13 mouse cellular contexts compared by ENCODE assay signal in the genomic region with DNA sequence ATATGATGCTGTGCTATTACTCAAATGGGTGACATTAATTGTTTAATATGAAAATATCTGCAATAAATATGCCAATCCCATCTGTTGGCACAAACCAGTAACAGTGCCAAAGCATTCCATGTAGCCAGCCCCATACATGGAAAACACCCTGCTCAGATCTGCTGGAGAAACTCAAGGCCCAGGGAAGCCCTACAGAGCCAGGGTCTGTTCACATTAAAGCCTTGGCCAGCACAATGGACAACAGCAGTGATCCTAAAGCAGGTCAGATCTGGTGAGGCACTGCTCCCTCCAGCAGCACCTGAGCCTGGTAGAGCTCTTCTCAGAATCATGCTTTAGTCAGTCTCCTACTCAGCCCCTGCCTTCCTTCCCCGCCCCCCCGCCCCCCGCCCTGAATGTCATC.
DNase-seq lines count a peak whose midpoint lies in the region.
"Had no signal": no experiment of that assay in that cellular context is flagged by ENCODE, and none has a peak within 500 bp of the region (broad histone marks: within the 10 kb centered on the region; RNA-seq: fewer than 3 reads in every experiment).

No protein-coding gene starts in this region.

- peak; percentile 89 for DNase-seq in brain, adult 2 months (ENCODE audit: low read depth, low spot score)
- DNase-seq in cerebellum, adult 11-12 months: peak; percentile 79
- DNase-seq in cerebellum, adult 9-10 months: peak; percentile 78
- DNase-seq in cerebellum, postnatal 25 days: peak; percentile 64 to 73
- no peak for DNase-seq in c-Kit-positive CD71-positive TER-119-positive erythroid progenitor cells, embryonic 14.5 days (ENCODE audit: low spot score)
- no peak for DNase-seq in lung, postnatal 10 days
- DNase-seq in ovary, postnatal 14 days (ENCODE audit: low spot score): no peak
- DNase-seq: adrenal gland, postnatal 14 days; embryo, embryonic 11 days; gastrocnemius, adult 2 months; gastrocnemius, postnatal 25 days; heart, postnatal 10 days; kidney, adult 11 months had no signal

Comparison
In these comparisons a context has a peak if more than half of its experiments do, and no peak if none do; other contexts are left out.
1. DNase-seq: peak in brain, adult 2 months (single experiment), cerebellum, adult 11-12 months (single experiment), cerebellum, adult 9-10 months (single experiment) and cerebellum, postnatal 25 days (2 of 2); none in c-Kit-positive CD71-positive TER-119-positive erythroid progenitor cells, embryonic 14.5 days (single experiment), lung, postnatal 10 days (single experiment) and ovary, postnatal 14 days (single experiment).